Mouse (Mus musculus): ENCODE results near the gene Myom3.

DNA sequence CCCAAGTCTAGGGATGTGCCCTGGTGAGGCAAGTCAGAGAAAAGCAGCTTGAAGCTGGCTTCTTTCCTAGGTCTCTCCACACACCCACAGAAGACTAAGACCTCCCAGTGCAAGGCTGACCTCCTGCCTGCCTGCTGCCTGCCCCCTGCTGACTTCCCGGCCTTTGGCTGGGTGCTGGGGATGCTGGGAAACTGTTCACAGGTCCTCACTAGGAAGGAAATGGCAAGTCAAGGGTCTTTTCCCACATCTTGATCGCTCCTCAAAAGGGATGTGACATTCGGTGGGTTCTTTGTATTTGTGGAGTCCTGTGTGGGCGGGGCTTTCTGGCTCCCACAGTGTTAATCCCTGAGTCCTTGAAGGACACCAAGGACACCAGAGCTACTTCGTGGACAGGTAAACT is 44.7 kb downstream of the Myom3 start:
- TF ChIP-seq CTCF (IDR thresholded peaks at IDR 0.05) (no peak), POLR2A (IDR thresholded peaks at IDR 0.05; ENCODE audit: insufficient read depth, low read depth, low read length) (no peak)

All from heart, adult 2 months (tissue).